Mouse (Mus musculus) kidney, postnatal 4 days (tissue): ENCODE measurements around the gene Mllt1.
A peak's percentile ranks its signal among the peaks of the same experiment; 100 is the strongest.

Experiments
- DNase-seq, 2 experiments: peaks; one replicate each; pipeline ENCODE4 v3.0.0; 2021; ENCODE audit warnings: mixed read lengths in 2 of 2

Mllt1 gene

DNA sequence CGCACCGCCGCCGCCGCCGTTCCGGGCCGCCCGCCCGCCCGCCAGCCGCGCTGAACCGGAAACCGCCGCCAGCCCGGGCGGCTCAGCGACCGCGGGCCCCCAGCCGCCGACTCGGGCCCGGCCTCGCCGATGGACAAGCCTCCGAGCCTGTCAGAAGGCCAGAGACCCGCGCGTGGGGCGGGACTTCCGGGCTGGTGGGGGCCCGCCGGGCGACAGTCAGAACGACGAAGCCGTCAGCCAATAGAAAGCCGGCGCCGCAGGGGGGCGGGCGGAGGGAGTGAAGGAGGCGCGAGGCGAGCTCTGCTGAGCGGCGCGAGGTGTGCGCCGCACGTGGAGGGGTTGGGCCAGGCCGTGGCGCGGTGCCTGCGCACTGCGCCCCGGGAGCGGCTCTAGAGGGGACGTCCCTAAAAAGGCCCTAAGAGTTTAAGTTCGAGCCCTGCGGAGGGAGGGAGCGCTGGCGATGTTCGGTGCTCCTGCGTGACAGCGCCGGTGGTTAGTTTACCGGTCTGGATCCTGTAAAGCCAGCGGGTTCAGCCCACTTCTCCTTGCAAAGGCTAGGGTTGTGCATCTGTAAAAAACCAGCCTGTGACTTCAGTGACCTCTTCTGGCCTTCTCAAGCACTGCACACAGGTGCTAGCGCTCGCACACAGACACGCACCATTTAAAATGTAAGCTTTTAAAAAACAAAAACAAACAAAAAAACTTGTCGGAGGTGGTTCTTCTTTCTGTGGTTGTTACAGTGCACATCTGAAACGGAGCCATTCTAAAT, at the start of gene Mllt1:
Gene Mllt1 (minus strand): TSS at position 53 of the 769 bp plus-strand sequence.
- DNase-seq: peak; percentile 99

- no peak for DNase-seq
Observed at GRCm38 (mm10) chr17:56984886-56985285, 49.7 kb upstream of the Mllt1 start.

DNA sequence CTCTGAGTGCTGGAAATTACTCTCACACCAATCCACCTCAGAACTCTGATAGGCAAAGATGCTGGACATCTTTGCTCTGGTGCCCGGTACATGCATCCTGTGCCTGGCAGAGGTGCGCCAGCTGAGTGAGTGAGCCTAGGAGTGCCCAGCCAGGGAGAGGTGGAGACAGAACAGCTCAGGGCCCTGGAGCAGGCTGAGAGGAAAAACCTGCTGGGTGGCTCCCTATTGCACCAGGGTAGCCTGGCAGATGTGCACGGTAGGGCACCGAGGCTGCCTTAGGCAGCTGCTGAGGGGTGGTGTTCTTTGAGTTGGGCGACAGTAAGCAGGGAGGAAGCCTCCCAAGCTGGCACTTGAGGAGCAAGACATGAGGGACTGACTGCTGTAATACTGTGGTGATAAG, 46.8 kb upstream of the Mllt1 start, which contains the start of gene Acer1:
Gene Acer1 (minus strand): TSS at position 114 of the 400 bp plus-strand sequence.
- DNase-seq: no peak

- DNase-seq: no peak
Observed at GRCm38 (mm10) chr17:56981049-56981448, 45.8 kb upstream of the Mllt1 start.

DNA sequence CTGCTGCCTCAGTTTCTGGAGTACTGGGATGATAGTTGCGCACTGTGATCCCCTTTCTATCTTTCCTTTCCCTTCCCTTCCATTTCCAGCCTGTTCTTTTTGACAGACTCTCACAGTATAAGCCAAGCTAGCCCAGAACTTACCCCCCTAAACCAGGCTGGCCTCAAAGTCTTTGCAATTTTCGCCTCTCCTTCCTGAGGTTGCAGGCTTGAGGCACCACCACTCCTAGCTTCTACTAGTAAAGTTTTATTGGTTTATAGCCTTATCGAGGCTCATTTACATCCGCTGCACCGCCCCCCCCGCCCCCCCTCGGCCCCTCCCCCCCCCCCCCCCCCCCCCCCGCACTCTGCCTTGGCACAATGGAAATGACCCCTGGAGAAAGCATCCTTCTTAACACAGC, 44.3 kb upstream of the Mllt1 start:
- DNase-seq: no peak

DNA sequence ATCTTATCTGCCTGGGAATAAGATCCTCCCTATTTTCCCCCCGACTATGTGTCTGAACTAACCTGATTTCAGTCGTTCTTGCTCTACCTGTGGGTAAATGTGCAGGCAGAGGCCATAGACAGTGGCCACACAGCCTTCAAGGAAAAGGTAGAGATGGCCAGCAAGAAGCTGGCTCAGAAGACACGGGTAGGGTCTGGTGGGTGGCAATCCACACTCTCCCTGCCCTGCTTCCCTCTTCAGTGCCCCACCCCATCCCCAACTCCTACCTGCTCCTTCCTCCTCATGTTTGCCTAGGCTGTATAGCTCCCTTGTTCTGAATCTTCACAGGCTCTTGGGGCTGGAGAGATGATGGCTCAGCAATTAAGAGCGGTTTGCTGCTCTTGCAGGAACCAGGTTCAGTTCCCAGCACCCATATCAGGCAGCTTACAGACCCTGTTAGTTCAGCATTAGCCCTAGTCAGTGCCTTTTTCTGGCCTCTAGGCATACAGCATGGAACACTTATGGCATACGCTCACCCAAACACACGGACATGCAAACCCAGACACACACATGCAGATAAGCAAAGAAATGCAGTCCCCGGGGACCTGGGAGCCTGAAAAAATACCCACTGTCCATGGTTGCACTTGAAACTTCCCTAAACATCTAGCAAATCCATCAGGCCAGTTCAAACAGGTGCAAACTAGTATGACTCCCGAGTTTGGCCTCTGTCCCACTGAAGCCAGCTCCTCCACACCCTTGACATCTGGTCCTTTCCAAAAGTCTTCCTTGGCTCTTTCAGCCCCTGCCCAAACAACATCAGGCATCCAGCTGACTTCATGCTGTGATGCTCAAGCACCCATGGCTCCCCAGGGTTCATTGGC, 41.5 kb upstream of the Mllt1 start:
- no peak for DNase-seq

- DNase-seq: no peak
Observed at GRCm38 (mm10) chr17:56975391-56975790, 40.2 kb upstream of the Mllt1 start.

DNA sequence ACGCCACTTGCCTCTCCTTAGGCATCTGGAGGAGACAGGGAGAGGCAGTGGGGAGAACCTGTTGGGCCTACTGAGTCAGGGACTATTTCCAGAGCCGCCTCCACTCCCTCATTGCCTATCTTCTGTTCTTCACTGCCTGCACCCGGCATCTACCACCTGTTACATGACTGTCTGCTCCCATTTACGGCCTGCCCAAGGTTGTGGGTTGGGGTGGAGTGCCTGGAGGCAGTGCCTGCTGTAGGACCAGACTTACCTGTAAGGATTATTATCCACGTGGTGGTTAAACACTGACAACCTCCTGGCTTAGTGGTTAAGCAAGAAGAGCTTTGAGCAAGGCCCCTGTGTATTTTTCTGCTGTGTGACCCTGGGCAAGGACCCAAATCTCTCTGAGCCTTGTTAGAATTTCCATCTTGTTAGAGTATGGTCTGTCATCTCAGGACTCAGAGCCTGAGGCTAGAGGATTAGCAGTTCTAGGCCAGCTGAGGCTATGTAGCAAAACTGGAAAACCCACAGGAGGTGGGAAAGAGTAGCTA, 39.6 kb upstream of the Mllt1 start:
- DNase-seq: no peak

DNA sequence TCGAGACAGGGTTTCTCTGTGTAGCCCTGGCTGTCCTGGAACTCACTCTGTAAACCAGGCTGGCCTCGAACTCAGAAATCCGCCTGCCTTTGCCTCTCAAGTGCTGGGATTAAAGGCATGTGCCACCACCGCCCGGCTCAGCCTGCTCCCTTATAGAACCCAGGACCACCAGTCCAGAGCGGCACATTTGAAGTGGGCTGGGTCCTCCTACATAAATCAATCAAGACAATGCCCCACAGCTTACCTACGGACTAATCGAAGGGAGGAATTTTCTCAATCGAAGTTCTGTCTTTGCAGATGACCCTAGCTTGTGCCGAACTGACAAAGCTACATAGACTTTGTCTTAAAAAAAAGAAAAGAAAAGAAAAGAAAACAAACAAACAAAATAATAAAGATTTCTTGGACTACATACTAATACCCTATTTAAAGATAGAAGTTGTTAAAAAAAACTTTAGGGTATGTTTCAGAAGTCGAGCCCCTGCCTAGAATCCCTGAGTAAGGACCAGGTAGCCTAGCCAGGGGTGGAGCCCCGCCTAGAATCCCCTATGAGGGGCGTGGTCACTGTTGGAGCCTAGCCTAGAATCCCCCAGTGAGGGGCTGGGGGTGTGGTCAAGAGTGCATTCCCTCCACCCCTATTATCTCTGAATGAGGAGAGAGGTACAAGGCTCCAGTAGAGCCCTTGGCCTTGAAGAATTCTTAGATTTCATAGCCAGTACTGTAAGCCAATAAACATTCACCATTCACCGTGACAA, 38.9 kb upstream of the Mllt1 start:
- DNase-seq: no peak

GRCm38 (mm10) chr17:56970081-56970480, 34.9 kb upstream of the Mllt1 start:
- DNase-seq: no peak

- no peak for DNase-seq
Observed at GRCm38 (mm10) chr17:56969321-56969720, 34.1 kb upstream of the Mllt1 start.

DNA sequence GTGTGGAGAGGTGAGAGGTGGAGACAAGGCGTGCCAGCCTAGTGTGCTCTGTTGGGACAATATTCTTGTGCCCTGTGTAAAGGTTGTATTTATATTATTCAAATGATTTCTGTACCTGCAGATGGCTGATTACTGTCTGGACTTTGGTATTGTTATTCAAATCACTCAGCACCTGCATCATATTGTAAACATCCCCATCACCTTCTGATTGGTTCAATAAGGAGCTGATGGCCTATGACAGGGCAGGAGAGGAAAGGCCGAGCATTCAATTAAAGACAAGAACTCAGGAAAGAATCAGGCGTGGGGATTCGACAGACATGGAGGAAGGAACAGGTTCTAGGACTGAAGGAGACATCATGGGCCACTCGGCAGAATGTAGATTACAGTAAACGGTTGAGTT, 28.4 kb upstream of the Mllt1 start:
- no peak for DNase-seq

DNA sequence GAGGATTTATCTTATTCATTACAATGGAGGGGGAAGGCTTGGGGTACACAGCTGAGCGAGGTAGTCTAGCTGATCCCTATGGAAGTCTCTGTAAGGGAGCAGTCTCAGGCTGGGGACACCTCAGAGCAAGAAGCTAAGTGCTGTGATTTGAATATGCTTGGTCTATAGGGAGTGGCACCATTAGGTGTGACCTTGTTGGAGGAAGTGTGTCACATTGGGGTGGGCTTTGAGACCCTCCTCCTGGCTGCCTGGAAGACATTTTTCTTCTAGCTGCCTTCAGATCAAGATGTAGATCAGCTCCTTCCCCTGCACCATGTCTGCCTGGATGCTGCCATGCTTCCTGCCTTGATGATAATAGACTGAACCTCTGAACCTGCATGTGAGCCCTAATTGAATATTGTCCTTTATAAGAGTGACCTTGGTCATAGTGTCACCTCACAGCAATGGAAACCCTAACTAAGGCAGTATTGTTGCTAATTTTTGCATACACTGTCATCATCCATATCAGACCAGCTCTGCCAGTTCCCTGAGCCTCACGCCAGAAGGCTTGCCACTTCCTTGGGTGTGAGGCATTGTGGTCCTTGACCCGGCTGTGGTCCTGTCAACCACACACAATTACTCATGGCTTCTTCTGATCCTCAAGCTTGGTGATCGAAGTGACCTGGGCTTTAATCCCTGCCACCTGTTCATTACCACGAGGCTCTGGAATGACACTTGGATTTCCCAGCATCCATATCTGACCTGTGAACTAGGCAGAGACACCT, 27.6 kb upstream of the Mllt1 start:
- DNase-seq: no peak

DNA sequence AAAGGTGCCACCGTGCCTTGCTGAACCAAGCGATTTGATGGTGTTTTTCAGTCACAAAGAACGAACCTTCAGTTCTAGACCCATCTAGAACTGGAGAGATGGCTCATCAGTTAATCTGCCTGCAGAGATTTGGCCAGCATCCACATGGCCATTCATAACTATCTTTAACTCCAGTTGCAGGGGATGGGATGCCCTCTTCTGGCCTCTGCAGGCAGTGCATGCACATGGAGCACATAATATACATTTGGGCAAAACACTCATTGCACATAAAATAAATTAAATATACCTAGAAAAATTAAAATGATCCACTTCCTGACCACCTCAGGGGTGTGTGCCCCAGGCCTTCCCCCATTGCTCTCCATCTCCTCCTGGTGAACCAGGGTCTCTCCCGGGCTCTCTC, 26.7 kb upstream of the Mllt1 start:
- peak in 1 of 2 experiments; percentile 9 for DNase-seq

GRCm38 (mm10) chr17:56958667-56959066, 23.5 kb upstream of the Mllt1 start:
- DNase-seq: no peak

DNA sequence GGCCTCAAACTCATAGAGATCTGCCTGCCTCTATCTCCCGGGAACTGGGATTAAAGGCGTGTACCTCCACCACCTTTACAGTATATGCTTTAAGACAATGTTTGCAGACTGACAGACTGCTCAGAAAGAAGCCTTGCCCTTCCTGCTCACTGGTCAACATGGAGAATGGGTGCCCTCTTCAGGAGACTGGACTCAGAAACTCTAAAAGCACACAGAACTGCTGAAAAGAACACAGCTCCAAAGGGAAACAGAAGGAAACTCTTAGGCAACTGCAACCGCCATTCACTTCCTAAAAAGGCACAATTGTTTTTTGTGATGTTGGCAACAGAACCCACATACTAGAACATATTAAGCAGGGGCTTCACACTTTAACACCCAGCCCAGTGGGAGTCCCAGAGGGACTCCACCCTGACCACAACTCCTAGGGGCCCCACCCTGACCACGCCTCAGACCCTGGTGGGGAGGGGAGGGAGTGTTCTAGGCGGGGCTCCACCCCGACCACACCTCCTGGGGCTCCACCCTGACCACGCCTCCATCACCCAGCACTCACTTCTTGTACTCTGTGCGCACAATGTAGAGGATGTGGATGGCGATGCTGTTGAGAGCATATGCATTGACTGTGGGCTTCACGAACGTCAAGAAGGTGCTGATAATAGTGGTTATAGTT, 22.7 kb upstream of the Mllt1 start:
- DNase-seq: peak; percentile 12 to 17

- DNase-seq: no peak
Observed at GRCm38 (mm10) chr17:56954871-56955270, 19.7 kb upstream of the Mllt1 start.

- no peak for DNase-seq
Observed at GRCm38 (mm10) chr17:56952639-56953038, 17.4 kb upstream of the Mllt1 start.

GRCm38 (mm10) chr17:56950915-56951314, 15.7 kb upstream of the Mllt1 start:
- peak; percentile 67 for DNase-seq

- DNase-seq: no peak
Observed at GRCm38 (mm10) chr17:56938751-56939150, 3.5 kb upstream of the Mllt1 start.

DNA sequence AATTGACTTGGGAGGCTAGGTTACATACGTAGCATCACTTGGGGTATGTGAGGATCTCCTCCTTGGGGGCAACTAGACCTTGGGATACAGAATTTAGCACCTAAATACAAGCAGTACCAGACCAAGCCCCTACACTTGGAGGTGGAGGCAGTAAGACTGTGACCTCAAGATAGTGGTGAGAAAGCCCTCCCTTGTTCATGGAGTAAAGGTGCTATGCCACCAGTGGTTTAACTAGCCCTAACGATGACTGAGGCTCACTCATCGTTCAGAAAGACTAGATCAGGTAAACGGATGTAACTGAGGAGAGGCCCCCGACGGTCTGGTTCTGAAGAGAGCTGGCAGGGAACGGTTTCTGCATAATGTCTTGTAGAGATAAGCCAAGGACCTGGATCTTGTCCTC, 1.5 kb upstream of the Mllt1 start:
- no peak for DNase-seq
